Mouse (Mus musculus) heart, postnatal 14 days (tissue): ENCODE measurements at regions not wholly inside any gene's neighbourhood (a gene's known extent, or its start where the extent isn't known, plus 50 kb on each side); places are given as distances from the start of the nearest gene placed in this dataset.

Experiments
- DNase-seq, 2 experiments: peaks; one replicate each; pipeline ENCODE4 v3.0.0; 2021 to 2022
- intact Hi-C: fragments of 180-260 bp; cut with DNase I; formaldehyde crosslinking; loops from one replicate; pipeline ENCODE4 v1.15.1; 2025

- intact Hi-C loops, result no loop called here
- DNase-seq, result no peak
Measured at GRCm38 (mm10) chr4:54812740-54813634, 131.9 kb upstream of the Zfp462 start.

- intact Hi-C loops, result loop anchor here (1.0 kb wide), 1 partner anchor 77 kb away; no protein-coding TSS in a partner anchor
Measured at GRCm38 (mm10) chr4:54837326-54837725, 107.5 kb upstream of the Zfp462 start.

GRCm38 (mm10) chr4:54838111-54838510, 106.7 kb upstream of the Zfp462 start:
- intact Hi-C loops, result no loop called here
- DNase-seq, result no peak

More at GRCm38 (mm10) chr4:54837326-54837725, 107.5 kb upstream of the Zfp462 start:
- peak; percentile 35 to 57 for DNase-seq

DNA sequence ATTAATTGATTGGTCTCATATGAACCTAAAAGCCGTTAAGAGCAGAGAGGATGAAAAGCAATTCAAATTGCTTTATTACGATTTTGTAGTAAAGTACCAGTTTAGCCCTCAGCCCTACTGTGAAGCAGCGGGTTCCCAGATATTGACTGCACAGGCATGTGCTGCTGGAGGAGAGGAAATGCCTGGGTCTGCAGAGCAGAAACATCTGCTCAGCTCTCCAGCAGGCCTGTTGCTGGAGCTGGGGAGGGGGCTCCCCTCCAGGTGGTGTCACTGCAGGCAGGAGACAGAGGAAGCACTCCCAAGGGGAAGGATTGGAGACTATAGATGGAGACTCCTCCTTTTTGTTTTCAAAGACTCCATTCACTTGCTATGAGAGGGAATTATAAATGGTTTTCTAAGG, 106.1 kb upstream of the Zfp462 start:
- no peak for DNase-seq
- intact Hi-C loops, result no loop called here

GRCm38 (mm10) chr4:54852991-54853925, 91.6 kb upstream of the Zfp462 start:
- no peak for DNase-seq
- intact Hi-C loops, result no loop called here

- intact Hi-C loops, result no loop called here
- DNase-seq, result no peak
Measured at GRCm38 (mm10) chr4:54858604-54859003, 86.2 kb upstream of the Zfp462 start.

GRCm38 (mm10) chr4:54866062-54866461, 78.8 kb upstream of the Zfp462 start:
- DNase-seq, result no peak
- intact Hi-C loops, result no loop called here

DNA sequence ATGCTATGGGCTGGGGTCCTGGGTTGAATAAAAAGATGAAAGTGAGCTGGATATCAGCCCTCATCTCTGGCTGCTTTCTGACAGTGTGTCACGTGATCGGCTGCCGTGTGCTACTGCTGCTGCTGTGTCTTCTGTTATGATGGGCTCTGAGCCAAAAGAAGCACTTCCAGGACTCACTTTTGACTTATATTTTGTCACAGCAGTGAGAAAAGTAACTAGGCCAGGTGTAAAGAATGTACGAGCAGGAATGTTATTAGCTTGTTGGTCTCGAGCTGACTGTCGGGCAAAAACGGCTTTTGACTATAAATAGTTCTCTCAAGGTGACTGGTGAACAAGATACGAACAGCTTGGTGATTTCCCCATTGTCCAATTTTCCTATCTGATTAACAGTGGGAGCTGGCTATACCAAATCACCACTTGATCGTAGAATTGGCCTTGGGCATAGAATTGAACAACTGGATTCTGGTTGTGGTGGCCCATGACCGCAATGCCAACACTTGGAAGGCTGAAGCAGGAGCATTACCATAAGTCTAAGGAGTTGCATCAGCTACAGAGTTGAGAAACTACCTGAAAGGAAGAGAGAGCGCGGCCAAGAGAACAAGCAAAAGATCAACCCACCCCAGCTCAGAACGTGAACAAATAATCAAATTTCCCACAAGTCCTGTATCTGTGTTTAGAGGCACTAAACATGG, 70.6 kb upstream of the Zfp462 start:
- DNase-seq, result no peak
- intact Hi-C loops, result no loop called here

DNA sequence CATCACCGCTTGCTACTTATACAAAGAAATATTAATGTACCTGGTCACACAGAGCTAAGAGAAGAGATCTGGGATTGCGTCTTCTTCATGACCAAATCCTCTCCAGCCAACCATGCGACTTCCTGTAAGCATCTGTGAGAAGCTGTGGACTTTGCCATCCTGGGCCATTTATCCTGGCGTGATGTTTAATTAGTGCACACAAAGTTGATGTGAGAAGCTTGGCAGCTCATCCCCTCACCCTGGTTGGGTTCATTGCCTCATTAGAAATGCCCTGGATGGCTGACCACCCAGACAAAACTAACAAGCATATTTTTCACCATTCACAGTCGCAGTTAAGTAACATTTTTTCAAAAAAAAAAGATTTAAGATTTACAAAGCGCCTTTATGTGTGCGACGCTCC, 69.3 kb upstream of the Zfp462 start:
- intact Hi-C loops, result no loop called here
- DNase-seq, result no peak

DNA sequence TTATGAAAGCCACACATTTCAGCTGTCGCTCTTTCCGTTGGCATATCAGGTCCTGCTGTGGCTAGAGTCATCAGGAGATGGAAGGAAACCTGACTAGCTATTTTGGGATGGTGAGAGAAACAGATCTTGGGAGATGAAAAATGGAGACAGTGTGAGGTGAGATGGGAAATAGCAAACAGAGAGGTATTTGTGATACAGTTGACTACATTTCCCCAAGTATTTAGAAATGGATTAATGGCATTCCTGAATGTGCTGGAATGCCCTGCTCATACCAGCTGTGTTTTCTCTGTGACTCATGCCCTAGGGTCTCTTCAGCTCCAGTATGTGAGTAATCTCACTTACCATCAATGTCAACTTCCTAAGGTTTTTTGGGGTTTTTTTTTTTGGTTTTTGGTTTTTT, 67.5 kb upstream of the Zfp462 start:
- intact Hi-C loops, result no loop called here
- DNase-seq, result no peak

- no peak for DNase-seq
- intact Hi-C loops, result no loop called here
Measured at GRCm38 (mm10) chr4:54878531-54878930, 66.3 kb upstream of the Zfp462 start.

DNA sequence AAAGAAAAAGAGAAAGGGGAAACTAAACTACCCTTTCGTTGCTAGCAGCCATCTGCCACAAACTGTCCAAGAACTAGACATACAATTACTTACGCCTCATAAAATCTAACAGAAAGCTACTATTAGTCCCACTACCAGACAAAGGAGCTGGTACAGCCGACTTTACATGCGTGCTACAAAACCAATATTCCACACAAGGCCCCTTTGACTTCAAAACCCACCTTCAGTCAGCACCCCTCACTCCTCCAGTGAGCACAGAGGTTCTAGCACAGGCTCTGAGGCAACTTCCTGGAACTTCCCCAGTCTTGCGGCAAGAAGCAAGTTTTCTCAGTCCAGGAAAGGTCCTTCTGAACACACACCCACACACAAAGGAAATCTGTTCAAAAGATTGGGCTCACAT, 51.6 kb upstream of the Zfp462 start:
- DNase-seq, result no peak
- intact Hi-C loops, result no loop called here
